30 mouse cellular contexts compared by ENCODE assay signal in genomic region chrX:101943743-101944142, GRCm38 (mm10).
DNase-seq lines count a peak whose midpoint lies in the region; ATAC-seq lines count a peak whose summit lies in the region.
"Had no signal": no experiment of that assay in that cellular context is flagged by ENCODE, and none has a peak within 500 bp of the region (broad histone marks: within the 10 kb centered on the region; RNA-seq: fewer than 3 reads in every experiment).

No protein-coding gene starts in this region.

- no peak for ATAC-seq in heart, embryonic 11.5 days (replicated peaks; ENCODE audit: insufficient number of reproducible peaks, low FRiP score, low TSS enrichment)
- no peak for ATAC-seq in heart, embryonic 16.5 days (replicated peaks; ENCODE audit: extremely low read depth, insufficient read depth, low FRiP score)
- ATAC-seq in limb, embryonic 12.5 days (ENCODE audit: insufficient number of reproducible peaks, insufficient read depth, low FRiP score, low TSS enrichment, low read depth): no peak
- ATAC-seq: activated CD4-positive, CD25-positive, alpha-beta regulatory T cell, adult 4 months; CD4-positive, CD25-positive, alpha-beta regulatory T cell, adult 4 months; forebrain, embryonic 16.5 days; inflammation-experienced regulatory T-cells, adult 6 months; midbrain, embryonic 13.5 days had no signal

- peak; percentile 54 for DNase-seq in heart, adult 11 months
- no peak for DNase-seq in heart, postnatal 25 days (ENCODE audit: low spot score)
- DNase-seq in NIH3T3 (ENCODE audit: low read depth): peak; percentile 26
- DNase-seq in urinary bladder, postnatal 36 days (ENCODE audit: low spot score in 2 of 2): no peak
- DNase-seq in adrenal gland, postnatal 36 days: no peak
- DNase-seq: adrenal gland, adult 8-10 months; cerebellum, adult 2 months; cerebellum, postnatal 25 days; embryo, embryonic 11 days; gastrocnemius, postnatal 25 days; kidney, adult 18-20 months; kidney, postnatal 10 days; layer of hippocampus, postnatal 36 days; liver; lung, postnatal 36 days; right cerebral cortex, postnatal 14 days had no signal

- intact Hi-C loops in heart, postnatal 25 days (cut with DNase I): loop anchor here (5.0 kb wide), 2 partner anchors 136 to 151 kb away; partner anchors contain the start of genes 8030474K03Rik and Gm4779

- H3K27me3 ChIP-seq in heart, embryonic 11.5 days (ENCODE audit: control insufficient read depth, insufficient read depth, low read length): 0 out of 2 replicates have a peak, but pooled peaks cover 6% of the 10 kb centered on the region
- peaks cover 2% of the 10 kb centered on the region for H3K27me3 ChIP-seq in heart, embryonic 16.5 days (ENCODE audit: control insufficient read depth, insufficient read depth, low read length)
- peaks cover 61% of the 10 kb centered on the region for H3K27me3 ChIP-seq in limb, embryonic 12.5 days

- no peaks in the 10 kb centered on the region for H3K9me3 ChIP-seq in heart, embryonic 11.5 days (replicated peaks; ENCODE audit: control insufficient read depth, low read length)
- H3K9me3 ChIP-seq in heart, embryonic 16.5 days (replicated peaks; ENCODE audit: control insufficient read depth, low read length): no peaks in the 10 kb centered on the region
- H3K9me3 ChIP-seq in limb, embryonic 12.5 days: no peaks in the 10 kb centered on the region
- H3K9me3 ChIP-seq: forebrain, embryonic 10.5 days; hindbrain, embryonic 13.5 days; liver, embryonic 15.5 days; lung, embryonic 15.5 days; megakaryocyte, embryonic 14.5 days; midbrain, embryonic 13.5 days had no signal

- H3K36me3 ChIP-seq in heart, embryonic 11.5 days (ENCODE audit: control insufficient read depth, insufficient read depth, low read length): no peaks in the 10 kb centered on the region
- H3K36me3 ChIP-seq in heart, embryonic 16.5 days (ENCODE audit: control insufficient read depth, insufficient read depth): no peaks in the 10 kb centered on the region
- no peaks in the 10 kb centered on the region for H3K36me3 ChIP-seq in limb, embryonic 12.5 days
- H3K36me3 ChIP-seq: forebrain, embryonic 10.5 days; hindbrain, embryonic 13.5 days; liver, embryonic 15.5 days; lung, embryonic 15.5 days; midbrain, embryonic 13.5 days had no signal

- H3K27ac ChIP-seq in heart, embryonic 11.5 days (ENCODE audit: low read depth, low read length): no peak overlapping the region
- H3K27ac ChIP-seq in heart, embryonic 16.5 days (ENCODE audit: low read length): peak overlapping the region; percentile 65
- 0 out of 2 replicates have a peak overlapping the region, but pooled peaks have one; percentile 17 for H3K27ac ChIP-seq in limb, embryonic 12.5 days
- H3K27ac ChIP-seq: forebrain, embryonic 10.5 days; hindbrain, embryonic 13.5 days; liver, embryonic 15.5 days; lung, embryonic 15.5 days; midbrain, embryonic 13.5 days; stomach, postnatal 0 days had no signal

- no peaks in the 10 kb centered on the region; the same call in 1 of the 2 replicates for H3K4me1 ChIP-seq in heart, embryonic 11.5 days (ENCODE audit: control insufficient read depth, insufficient read depth, low read length)
- H3K4me1 ChIP-seq in heart, embryonic 16.5 days (ENCODE audit: control insufficient read depth, insufficient read depth, low read length): no peaks in the 10 kb centered on the region; the same call in 1 of the 2 replicates
- H3K4me1 ChIP-seq in limb, embryonic 12.5 days (replicated peaks): peaks cover 25% of the 10 kb centered on the region
- H3K4me1 ChIP-seq: forebrain, embryonic 10.5 days; hindbrain, embryonic 13.5 days; liver, embryonic 15.5 days had no signal

- H3K4me2 ChIP-seq in heart, embryonic 11.5 days: no peak overlapping the region
- no peak overlapping the region for H3K4me2 ChIP-seq in heart, embryonic 16.5 days (ENCODE audit: low read depth, low read length)
- no peak overlapping the region for H3K4me2 ChIP-seq in limb, embryonic 12.5 days
- H3K4me2 ChIP-seq: hindbrain, embryonic 13.5 days; liver, embryonic 15.5 days; lung, embryonic 15.5 days; midbrain, embryonic 13.5 days had no signal

- 75% methylated on average over 2 of the region's 2 CpGs for WGBS in heart, embryonic 11.5 days (ENCODE audit: insufficient replicate concordance)
- WGBS in heart, embryonic 16.5 days: 27% methylated on average over 2 of the region's 2 CpGs
- 66% methylated on average over 2 of the region's 2 CpGs for WGBS in limb, embryonic 12.5 days

- H3K4me3 ChIP-seq in heart, embryonic 11.5 days (ENCODE audit: low read depth, low read length): no peak overlapping the region
- no peak overlapping the region for H3K4me3 ChIP-seq in heart, embryonic 16.5 days (ENCODE audit: low read length)
- H3K4me3 ChIP-seq in limb, embryonic 12.5 days (replicated peaks): no peak overlapping the region
- H3K4me3 ChIP-seq: forebrain, embryonic 10.5 days; hindbrain, embryonic 13.5 days; liver, embryonic 15.5 days; lung, embryonic 15.5 days; megakaryocyte, embryonic 14.5 days; midbrain, embryonic 13.5 days had no signal

- H3K9ac ChIP-seq in heart, embryonic 11.5 days (ENCODE audit: low read depth, low read length): no peak overlapping the region
- H3K9ac ChIP-seq in heart, embryonic 16.5 days (ENCODE audit: low read length): no peak overlapping the region
- no peak overlapping the region for H3K9ac ChIP-seq in limb, embryonic 12.5 days (replicated peaks)
- H3K9ac ChIP-seq: hindbrain, embryonic 13.5 days; liver, embryonic 15.5 days; lung, embryonic 15.5 days; midbrain, embryonic 13.5 days had no signal

Comparison
In these comparisons a context has a peak if more than half of its experiments do, and no peak if none do; other contexts are left out.
1. DNase-seq: peak in heart, adult 11 months (single experiment) and NIH3T3 (single experiment); none in heart, postnatal 25 days (single experiment), urinary bladder, postnatal 36 days (0 of 2) and adrenal gland, postnatal 36 days (0 of 2).